Mouse (Mus musculus) 416B (cell line): ENCODE results near the gene Map3k12.

Experiments
- DNase-seq: peaks from one replicate; pipeline ENCODE4 v3.0.0; 2011; ENCODE audit warnings: low read depth

Map3k12 gene

GRCm38 (mm10) chr15:102516728-102517404 is at the start of gene Map3k12:
Gene Map3k12 (minus strand): TSS chr15:102517064.
- DNase-seq = peak; percentile 65

- no peak for DNase-seq
Measured at GRCm38 (mm10) chr15:102563681-102564080, 46.8 kb upstream of the Map3k12 start.

GRCm38 (mm10) chr15:102563061-102563460 is 46.2 kb upstream of the Map3k12 start:
- DNase-seq = no peak

- DNase-seq = no peak
Measured at GRCm38 (mm10) chr15:102562491-102562890, 45.6 kb upstream of the Map3k12 start.

- peak; percentile 43 for DNase-seq
Measured at GRCm38 (mm10) chr15:102557580-102557979, 40.7 kb upstream of the Map3k12 start.

GRCm38 (mm10) chr15:102555581-102555980 is 38.7 kb upstream of the Map3k12 start:
- DNase-seq = peak; percentile 90

GRCm38 (mm10) chr15:102552599-102552998 is 35.7 kb upstream of the Map3k12 start:
- DNase-seq = no peak

- DNase-seq = no peak
Measured at GRCm38 (mm10) chr15:102547478-102547877, 30.6 kb upstream of the Map3k12 start.

GRCm38 (mm10) chr15:102546677-102547427 is 30.0 kb upstream of the Map3k12 start:
- DNase-seq = no peak

- no peak for DNase-seq
Measured at GRCm38 (mm10) chr15:102546246-102546645, 29.4 kb upstream of the Map3k12 start.

GRCm38 (mm10) chr15:102544801-102545200 is 27.9 kb upstream of the Map3k12 start:
- no peak for DNase-seq

- DNase-seq = no peak
Measured at GRCm38 (mm10) chr15:102533926-102534325, 17.1 kb upstream of the Map3k12 start.

- DNase-seq = no peak
Measured at GRCm38 (mm10) chr15:102532106-102532900, 15.4 kb upstream of the Map3k12 start.

- no peak for DNase-seq
Measured at GRCm38 (mm10) chr15:102531586-102531985, 14.7 kb upstream of the Map3k12 start.

- DNase-seq = no peak
Measured at GRCm38 (mm10) chr15:102530566-102530965, 13.7 kb upstream of the Map3k12 start.

- DNase-seq = no peak
Measured at GRCm38 (mm10) chr15:102528396-102528795, 11.5 kb upstream of the Map3k12 start.

GRCm38 (mm10) chr15:102527936-102528335 is 11.1 kb upstream of the Map3k12 start:
- DNase-seq = peak; percentile 51

GRCm38 (mm10) chr15:102526111-102527002 is 9.5 kb upstream of the Map3k12 start:
- no peak for DNase-seq

- peak; percentile 84 for DNase-seq
Measured at GRCm38 (mm10) chr15:102524892-102525485, 8.1 kb upstream of the Map3k12 start, which contains the start of gene Npff. Gene Npff (minus strand): TSS chr15:102524942.

GRCm38 (mm10) chr15:102521480-102521879 is 4.6 kb upstream of the Map3k12 start:
- no peak for DNase-seq

GRCm38 (mm10) chr15:102520416-102520815 is 3.6 kb upstream of the Map3k12 start:
- DNase-seq = peak; percentile 81
